Mouse (Mus musculus) Muller cell, postnatal 12 days (primary cell): ENCODE measurements around the gene Tor3a.
"Not testable (repeated sequence)": the region's sequence is repeated elsewhere in the genome, so short reads cannot be mapped to it uniquely, and the experiment has no call there.

Source experiments
- DNase-seq: peaks from one replicate; pipeline ENCODE4 v3.0.0-alpha.2; 2015; ENCODE audit errors: inconsistent ontology term

The Tor3a gene

GRCm38 (mm10) chr1:156671921-156672320, 2.2 kb downstream of the Tor3a start:
- DNase-seq, result no peak

- no peak for DNase-seq
These were observed 4.8 kb downstream of the Tor3a start for GRCm38 (mm10) chr1:156669208-156669983.

GRCm38 (mm10) chr1:156668602-156669001, 5.6 kb downstream of the Tor3a start:
- no peak for DNase-seq

- DNase-seq, result no peak
These were observed 6.8 kb downstream of the Tor3a start for GRCm38 (mm10) chr1:156667141-156667926.

- DNase-seq, result no peak
These were observed 8.4 kb downstream of the Tor3a start for GRCm38 (mm10) chr1:156665777-156666176.

GRCm38 (mm10) chr1:156660660-156661236, 13.4 kb downstream of the Tor3a start:
- not testable (repeated sequence) for DNase-seq

GRCm38 (mm10) chr1:156659906-156660659, 14.1 kb downstream of the Tor3a start:
- no peak for DNase-seq

GRCm38 (mm10) chr1:156658676-156659075, 15.5 kb downstream of the Tor3a start:
- no peak for DNase-seq

- DNase-seq, result no peak
These were observed 16.6 kb downstream of the Tor3a start for GRCm38 (mm10) chr1:156657523-156657922.

- no peak for DNase-seq
These were observed 19.2 kb downstream of the Tor3a start for GRCm38 (mm10) chr1:156654735-156655530.

GRCm38 (mm10) chr1:156652189-156652822, 21.9 kb downstream of the Tor3a start:
- DNase-seq, result no peak

- no peak for DNase-seq
These were observed 23.5 kb downstream of the Tor3a start for GRCm38 (mm10) chr1:156650631-156651030.

- no peak for DNase-seq
These were observed 25.5 kb downstream of the Tor3a start for GRCm38 (mm10) chr1:156648705-156649104.

- no peak for DNase-seq
These were observed 28.2 kb downstream of the Tor3a start for GRCm38 (mm10) chr1:156645971-156646370.

- DNase-seq, result peak; percentile 73
These were observed 29.2 kb downstream of the Tor3a start for GRCm38 (mm10) chr1:156644780-156645523.

- no peak for DNase-seq
These were observed 30.1 kb downstream of the Tor3a start for GRCm38 (mm10) chr1:156644061-156644460.

GRCm38 (mm10) chr1:156642813-156643212, 31.3 kb downstream of the Tor3a start:
- DNase-seq, result no peak

- DNase-seq, result no peak
These were observed 32.3 kb downstream of the Tor3a start for GRCm38 (mm10) chr1:156641808-156642207.

- no peak for DNase-seq
These were observed 33.6 kb downstream of the Tor3a start for GRCm38 (mm10) chr1:156640577-156640976.

- no peak for DNase-seq
These were observed 34.7 kb downstream of the Tor3a start for GRCm38 (mm10) chr1:156639455-156639854.
